Mouse (Mus musculus) small intestine, adult 2 months (tissue): ENCODE results near the gene Glcci1. TPM values are rescaled to one million over a fixed set of nuclear protein-coding genes. Genes with fewer than 3 reads are reported as not detected.

Experiments used
- H3K27ac ChIP-seq: fragments of 200-500 bp; 2 replicates; pipeline ENCODE4 v1.5.1; 2012; ENCODE audit warnings: low read depth, low read length, control low read depth, inconsistent platforms; ENCODE audit not compliant: insufficient read depth
- H3K27me3 ChIP-seq: fragments of 200-500 bp; 2 replicates; pipeline ENCODE4 v1.6.1; 2012; ENCODE audit warnings: mild to moderate bottlenecking, moderate library complexity, low read length, inconsistent platforms; ENCODE audit not compliant: control insufficient read depth, insufficient read depth
- H3K36me3 ChIP-seq: fragments of 200-500 bp; 2 replicates; pipeline ENCODE4 v1.6.1; 2012; ENCODE audit warnings: mild to moderate bottlenecking, low read length, control low read depth, inconsistent platforms; ENCODE audit not compliant: control insufficient read depth, insufficient read depth
- H3K4me1 ChIP-seq: fragments of 200-500 bp; 2 replicates; pipeline ENCODE4 v1.6.1; 2012; ENCODE audit warnings: low read length, inconsistent platforms, mixed read lengths; ENCODE audit not compliant: control insufficient read depth, insufficient read depth, insufficient read length
- H3K4me3 ChIP-seq: fragments of 200-500 bp; 2 replicates; pipeline ENCODE4 v1.5.1; 2012; ENCODE audit warnings: low read depth, mild to moderate bottlenecking, control low read depth, inconsistent platforms, low read length, moderate library complexity
- CTCF ChIP-seq: fragments of 200-500 bp; IDR thresholded peaks from 2 replicates; pipeline ENCODE4 v1.5.1; 2012; ENCODE audit warnings: low read depth, mild to moderate bottlenecking, control low read depth, inconsistent platforms, low read length, moderate library complexity, mixed read lengths; ENCODE audit not compliant: insufficient replicate concordance, insufficient read length; ENCODE audit errors: extremely low read depth
- POLR2A ChIP-seq: fragments of 200-500 bp; IDR thresholded peaks from 2 replicates; pipeline ENCODE4 v1.6.1; 2012; ENCODE audit warnings: low read depth, mild to moderate bottlenecking, control low read depth, inconsistent platforms, low read length, moderate library complexity
- WGBS: fragments of 180-500 bp; shearing (Covaris S2); methylation state at CpG from one replicate; pipeline ENCODE4 v1.1.7; 2018; 5-methylcytosine and 5-hydroxymethylcytosine counted together
- polyA plus RNA-seq: library from polyadenylated mRNA; depleted of rRNA; stranded (reverse); fragments of >200 nt; gene quantifications from 2 replicates; pipeline ENCODE4 v1.2.3, GENCODE M21; 2012

Glcci1 gene
- polyA plus RNA-seq, 1 experiment, result 3.2 TPM

GRCm38 (mm10) chr6:8556849-8557571 is 47.6 kb downstream of the Glcci1 start:
- whole genome bisulfite sequencing, result 90% methylated on average over 5 of the region's 5 CpGs
- H3K27ac ChIP-seq, result no peak overlapping the region
- peaks cover 4% of the 10 kb centered on the region; the same call in 1 of the 2 replicates for H3K4me1 ChIP-seq
- H3K27me3 ChIP-seq, result no peaks in the 10 kb centered on the region
- no peak for TF ChIP-seq POLR2A
- TF ChIP-seq CTCF, result no peak
- 0 out of 2 replicates have a peak, but pooled peaks cover 1% of the 10 kb centered on the region for H3K36me3 ChIP-seq
- no peak overlapping the region for H3K4me3 ChIP-seq

- Histone ChIP-seq H3K4me1 (peaks cover 4% of the 10 kb centered on the region; the same call in 1 of the 2 replicates), H3K36me3 (0 out of 2 replicates have a peak, but pooled peaks cover 1% of the 10 kb centered on the region), H3K4me3 (no peak overlapping the region), H3K27me3 (no peaks in the 10 kb centered on the region), H3K27ac (no peak overlapping the region)
- TF ChIP-seq POLR2A (no peak), CTCF (no peak)
- 31% methylated on average over 2 of the region's 2 CpGs for WGBS
Measured at GRCm38 (mm10) chr6:8560682-8561081, 51.3 kb downstream of the Glcci1 start.

- 95% methylated on average over 9 of the region's 9 CpGs for WGBS
- Histone ChIP-seq H3K27ac (no peak overlapping the region), H3K4me3 (no peak overlapping the region), H3K4me1 (no peaks in the 10 kb centered on the region), H3K36me3 (peaks cover 11% of the 10 kb centered on the region), H3K27me3 (no peaks in the 10 kb centered on the region)
- TF ChIP-seq POLR2A (no peak), CTCF (no peak)
Measured at GRCm38 (mm10) chr6:8582377-8582776, 73.0 kb downstream of the Glcci1 start.

- Histone ChIP-seq H3K4me3 (no peak overlapping the region), H3K27me3 (no peaks in the 10 kb centered on the region), H3K36me3 (peaks cover 11% of the 10 kb centered on the region), H3K27ac (no peak overlapping the region), H3K4me1 (no peaks in the 10 kb centered on the region)
- no peak for TF ChIP-seq POLR2A
- 84% methylated on average over 3 of the region's 3 CpGs for WGBS
Measured at GRCm38 (mm10) chr6:8583892-8584291, 74.5 kb downstream of the Glcci1 start.

GRCm38 (mm10) chr6:8591665-8592064 is 82.3 kb downstream of the Glcci1 start:
- TF ChIP-seq POLR2A, result no peak
- no peak for TF ChIP-seq CTCF
- no peaks in the 10 kb centered on the region for H3K4me1 ChIP-seq
- 94% methylated on average over 9 of the region's 9 CpGs for WGBS
- H3K27me3 ChIP-seq, result no peaks in the 10 kb centered on the region
- peaks cover 12% of the 10 kb centered on the region for H3K36me3 ChIP-seq
- H3K27ac ChIP-seq, result no peak overlapping the region
- no peak overlapping the region for H3K4me3 ChIP-seq

- no peaks in the 10 kb centered on the region for H3K36me3 ChIP-seq
- no peak overlapping the region for H3K4me3 ChIP-seq
- H3K27me3 ChIP-seq, result no peaks in the 10 kb centered on the region
- H3K4me1 ChIP-seq, result no peaks in the 10 kb centered on the region
- WGBS, result 62% methylated on average over 2 of the region's 2 CpGs
- TF ChIP-seq CTCF, result no peak
- no peak for TF ChIP-seq POLR2A
- H3K27ac ChIP-seq, result no peak overlapping the region
Measured at GRCm38 (mm10) chr6:8617369-8617768, 108.0 kb downstream of the Glcci1 start.

GRCm38 (mm10) chr6:8619582-8620350 is 110.4 kb downstream of the Glcci1 start:
- Histone ChIP-seq H3K27me3 (no peaks in the 10 kb centered on the region), H3K27ac (no peak overlapping the region), H3K4me3 (no peak overlapping the region), H3K4me1 (no peaks in the 10 kb centered on the region), H3K36me3 (no peaks in the 10 kb centered on the region)
- WGBS, result 64% methylated on average over 4 of the region's 4 CpGs
- no peak for TF ChIP-seq POLR2A
- TF ChIP-seq CTCF, result no peak
